Mouse (Mus musculus): ENCODE measurements around the gene Brpf1. TPM values are rescaled to one million over a fixed set of nuclear protein-coding genes. Genes with fewer than 3 reads are reported as not detected.

The Brpf1 gene
- polyA plus RNA-seq, 1 experiment from 2014 or later: 14.3 TPM

DNA sequence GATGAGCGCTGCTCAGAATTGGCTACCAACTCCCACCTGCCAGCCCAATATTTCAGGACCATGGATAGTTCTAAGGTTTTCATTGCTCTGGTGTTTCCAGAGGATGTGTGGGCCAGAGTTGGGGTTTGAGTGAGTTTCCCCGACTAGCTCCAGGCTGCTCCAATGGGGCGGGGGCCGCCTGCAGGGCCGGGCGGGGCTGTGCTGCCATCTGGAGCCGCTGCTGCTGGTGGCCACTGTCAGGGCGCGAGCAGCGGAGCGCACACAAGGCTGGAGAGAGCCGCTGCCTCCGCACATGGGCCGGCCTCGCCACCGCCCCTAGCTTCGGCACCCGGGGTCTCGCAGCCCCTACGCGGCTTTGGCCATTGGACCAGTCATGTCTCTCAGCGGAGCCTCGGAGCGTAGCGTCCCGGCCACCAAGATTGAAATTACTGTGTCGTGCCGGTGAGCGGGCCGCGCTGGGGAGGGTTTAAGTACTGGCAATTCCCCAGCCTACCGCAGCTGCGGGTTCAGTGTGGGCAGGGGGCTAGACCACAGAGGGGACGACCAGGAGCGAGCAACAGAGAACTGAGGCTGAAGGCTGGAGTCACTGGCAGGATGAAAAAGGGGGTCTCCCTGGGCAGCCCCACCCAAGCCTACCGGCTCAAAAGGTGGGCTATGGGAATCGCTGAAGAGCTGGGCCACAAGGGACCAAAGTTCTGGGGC, 24.7 kb upstream of the Brpf1 start, which contains the start of gene Cpne9:
Gene Cpne9 (plus strand): TSS at position 207 of the 702 bp plus-strand sequence.
- H3K4me1 ChIP-seq (ENCODE audit: control insufficient read depth, insufficient read depth, low read length): peaks cover 8% of the 10 kb centered on the region; the same call in 1 of the 2 replicates
- no peaks in the 10 kb centered on the region; the same call in 1 of the 2 replicates for H3K36me3 ChIP-seq (ENCODE audit: control insufficient read depth, insufficient read depth, low read length)
- peak within 1 kb of the TSS; percentile 74 for H3K4me2 ChIP-seq (ENCODE audit: low read depth, low read length)
- H3K27me3 ChIP-seq (ENCODE audit: control insufficient read depth, insufficient read depth, low read length): peaks cover 23% of the 10 kb centered on the region
- WGBS: under 1% methylated on average over 37 of the region's 37 CpGs
- H3K9ac ChIP-seq (replicated peaks; ENCODE audit: low read depth, low read length): peak within 1 kb of the TSS; percentile 41
- no peak within 1 kb of the TSS for H3K27ac ChIP-seq (ENCODE audit: low read depth, low read length)
- peak within 1 kb of the TSS; percentile 22 for H3K4me3 ChIP-seq (ENCODE audit: low read depth, low read length)
- ATAC-seq (ENCODE audit: low read depth): peak; percentile 83
- H3K9me3 ChIP-seq (ENCODE audit: control insufficient read depth, low read length): no peaks in the 10 kb centered on the region

DNA sequence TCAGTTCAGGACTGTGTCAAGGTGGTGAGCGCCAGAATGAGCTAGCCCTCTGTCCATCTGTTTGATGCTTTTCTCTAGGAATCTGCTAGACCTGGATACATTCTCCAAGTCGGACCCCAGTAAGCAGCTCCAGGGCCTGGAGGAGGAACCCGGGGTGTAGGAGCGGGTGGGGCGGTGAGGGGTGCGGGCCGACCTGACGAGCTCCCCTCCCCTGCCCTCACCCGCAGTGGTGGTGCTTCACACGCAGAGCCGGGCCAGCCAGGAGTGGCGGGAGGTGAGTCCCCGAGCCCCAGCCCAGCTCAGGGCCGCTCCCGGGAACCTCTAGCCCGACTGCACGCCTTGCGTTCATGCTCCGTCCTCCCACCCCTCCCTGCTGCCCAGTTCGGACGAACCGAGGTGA, 24.0 kb upstream of the Brpf1 start:
- WGBS: under 1% methylated on average over 22 of the region's 22 CpGs
- peak; percentile 21 for ATAC-seq (ENCODE audit: low read depth)

GRCm38 (mm10) chr6:113283500-113283899, 23.4 kb upstream of the Brpf1 start:
- Histone ChIP-seq H3K27me3 (ENCODE audit: control insufficient read depth, insufficient read depth, low read length) (peaks cover 23% of the 10 kb centered on the region), H3K4me2 (ENCODE audit: low read depth, low read length) (0 out of 2 replicates have a peak overlapping the region, but pooled peaks have one; percentile 18), H3K9me3 (ENCODE audit: control insufficient read depth, low read length) (no peaks in the 10 kb centered on the region), H3K4me1 (ENCODE audit: control insufficient read depth, insufficient read depth, low read length) (peaks cover 8% of the 10 kb centered on the region; the same call in 1 of the 2 replicates), H3K4me3 (ENCODE audit: low read depth, low read length) (no peak overlapping the region), H3K9ac (replicated peaks; ENCODE audit: low read depth, low read length) (no peak overlapping the region), H3K27ac (ENCODE audit: low read depth, low read length) (no peak overlapping the region), H3K36me3 (ENCODE audit: control insufficient read depth, insufficient read depth, low read length) (no peaks in the 10 kb centered on the region; the same call in 1 of the 2 replicates)
- 9% methylated on average over 6 of the region's 6 CpGs for WGBS
- no peak for ATAC-seq (ENCODE audit: low read depth)

More for the DNA sequence above, 24.0 kb upstream of the Brpf1 start:
- Histone ChIP-seq H3K9ac (replicated peaks; ENCODE audit: low read depth, low read length) (no peak overlapping the region), H3K27me3 (ENCODE audit: control insufficient read depth, insufficient read depth, low read length) (peaks cover 23% of the 10 kb centered on the region), H3K4me2 (ENCODE audit: low read depth, low read length) (0 out of 2 replicates have a peak overlapping the region, but pooled peaks have one; percentile 18), H3K27ac (ENCODE audit: low read depth, low read length) (no peak overlapping the region), H3K4me3 (ENCODE audit: low read depth, low read length) (peak overlapping the region; percentile 10; the same call in 1 of the 2 replicates), H3K36me3 (ENCODE audit: control insufficient read depth, insufficient read depth, low read length) (no peaks in the 10 kb centered on the region; the same call in 1 of the 2 replicates), H3K9me3 (ENCODE audit: control insufficient read depth, low read length) (no peaks in the 10 kb centered on the region), H3K4me1 (ENCODE audit: control insufficient read depth, insufficient read depth, low read length) (peaks cover 8% of the 10 kb centered on the region; the same call in 1 of the 2 replicates)

- H3K27me3 ChIP-seq (ENCODE audit: control insufficient read depth, insufficient read depth, low read length): peaks cover 23% of the 10 kb centered on the region
- H3K4me2 ChIP-seq (ENCODE audit: low read depth, low read length): no peak overlapping the region
- H3K9me3 ChIP-seq (ENCODE audit: control insufficient read depth, low read length): no peaks in the 10 kb centered on the region
- peaks cover 8% of the 10 kb centered on the region; the same call in 1 of the 2 replicates for H3K4me1 ChIP-seq (ENCODE audit: control insufficient read depth, insufficient read depth, low read length)
- no peak for ATAC-seq (ENCODE audit: low read depth)
- H3K9ac ChIP-seq (replicated peaks; ENCODE audit: low read depth, low read length): no peak overlapping the region
- H3K4me3 ChIP-seq (ENCODE audit: low read depth, low read length): no peak overlapping the region
- 78% methylated on average over 3 of the region's 3 CpGs for WGBS
- H3K27ac ChIP-seq (ENCODE audit: low read depth, low read length): no peak overlapping the region
- H3K36me3 ChIP-seq (ENCODE audit: control insufficient read depth, insufficient read depth, low read length): no peaks in the 10 kb centered on the region; the same call in 1 of the 2 replicates
Observed at GRCm38 (mm10) chr6:113284931-113285330, 22.0 kb upstream of the Brpf1 start.

DNA sequence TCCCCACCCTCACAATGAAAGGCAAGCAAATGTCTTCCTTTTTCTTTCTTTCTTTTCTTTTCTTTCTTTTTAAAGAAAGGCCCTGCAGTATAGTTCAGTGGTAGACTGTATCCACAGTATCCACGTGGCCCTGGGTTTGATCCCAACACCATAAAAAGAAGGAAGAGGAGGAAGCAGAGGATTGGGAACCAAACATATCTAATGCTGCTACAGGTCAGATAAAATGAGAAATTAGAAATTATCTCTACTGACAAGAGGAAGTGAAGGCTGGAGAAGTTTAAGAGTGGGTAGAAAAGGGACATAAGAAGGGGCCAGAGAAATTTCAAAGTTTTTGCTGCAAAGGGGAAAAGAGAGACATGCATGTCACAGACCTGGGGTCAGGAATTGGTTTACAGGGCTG, 20.6 kb upstream of the Brpf1 start:
- H3K4me3 ChIP-seq (ENCODE audit: low read depth, low read length): no peak overlapping the region
- no peak overlapping the region for H3K9ac ChIP-seq (replicated peaks; ENCODE audit: low read depth, low read length)
- no peaks in the 10 kb centered on the region for H3K36me3 ChIP-seq (ENCODE audit: control insufficient read depth, insufficient read depth, low read length)
- no peak overlapping the region for H3K4me2 ChIP-seq (ENCODE audit: low read depth, low read length)
- WGBS: 68% methylated on average over 1 of the region's 1 CpGs
- ATAC-seq (ENCODE audit: low read depth): no peak
- H3K27ac ChIP-seq (ENCODE audit: low read depth, low read length): no peak overlapping the region
- H3K27me3 ChIP-seq (ENCODE audit: control insufficient read depth, insufficient read depth, low read length): peaks cover 23% of the 10 kb centered on the region
- peaks cover 8% of the 10 kb centered on the region; the same call in 1 of the 2 replicates for H3K4me1 ChIP-seq (ENCODE audit: control insufficient read depth, insufficient read depth, low read length)
- no peaks in the 10 kb centered on the region for H3K9me3 ChIP-seq (ENCODE audit: control insufficient read depth, low read length)

GRCm38 (mm10) chr6:113287236-113287635, 19.7 kb upstream of the Brpf1 start:
- no peaks in the 10 kb centered on the region for H3K36me3 ChIP-seq (ENCODE audit: control insufficient read depth, insufficient read depth, low read length)
- no peak overlapping the region for H3K4me3 ChIP-seq (ENCODE audit: low read depth, low read length)
- peaks cover 18% of the 10 kb centered on the region for H3K27me3 ChIP-seq (ENCODE audit: control insufficient read depth, insufficient read depth, low read length)
- no peak overlapping the region for H3K4me2 ChIP-seq (ENCODE audit: low read depth, low read length)
- no peak overlapping the region for H3K27ac ChIP-seq (ENCODE audit: low read depth, low read length)
- no peak overlapping the region for H3K9ac ChIP-seq (replicated peaks; ENCODE audit: low read depth, low read length)
- peaks cover 6% of the 10 kb centered on the region; the same call in 1 of the 2 replicates for H3K4me1 ChIP-seq (ENCODE audit: control insufficient read depth, insufficient read depth, low read length)
- no peak for ATAC-seq (ENCODE audit: low read depth)
- 71% methylated on average over 4 of the region's 4 CpGs for WGBS
- H3K9me3 ChIP-seq (ENCODE audit: control insufficient read depth, low read length): no peaks in the 10 kb centered on the region

GRCm38 (mm10) chr6:113289346-113289745, 17.6 kb upstream of the Brpf1 start:
- Histone ChIP-seq H3K4me1 (ENCODE audit: control insufficient read depth, insufficient read depth, low read length) (no peaks in the 10 kb centered on the region), H3K9ac (replicated peaks; ENCODE audit: low read depth, low read length) (no peak overlapping the region), H3K36me3 (ENCODE audit: control insufficient read depth, insufficient read depth, low read length) (no peaks in the 10 kb centered on the region), H3K4me2 (ENCODE audit: low read depth, low read length) (no peak overlapping the region), H3K27me3 (ENCODE audit: control insufficient read depth, insufficient read depth, low read length) (no peaks in the 10 kb centered on the region), H3K4me3 (ENCODE audit: low read depth, low read length) (no peak overlapping the region), H3K9me3 (ENCODE audit: control insufficient read depth, low read length) (no peaks in the 10 kb centered on the region), H3K27ac (ENCODE audit: low read depth, low read length) (no peak overlapping the region)
- 94% methylated on average over 15 of the region's 15 CpGs for WGBS
- ATAC-seq (ENCODE audit: low read depth): no peak

DNA sequence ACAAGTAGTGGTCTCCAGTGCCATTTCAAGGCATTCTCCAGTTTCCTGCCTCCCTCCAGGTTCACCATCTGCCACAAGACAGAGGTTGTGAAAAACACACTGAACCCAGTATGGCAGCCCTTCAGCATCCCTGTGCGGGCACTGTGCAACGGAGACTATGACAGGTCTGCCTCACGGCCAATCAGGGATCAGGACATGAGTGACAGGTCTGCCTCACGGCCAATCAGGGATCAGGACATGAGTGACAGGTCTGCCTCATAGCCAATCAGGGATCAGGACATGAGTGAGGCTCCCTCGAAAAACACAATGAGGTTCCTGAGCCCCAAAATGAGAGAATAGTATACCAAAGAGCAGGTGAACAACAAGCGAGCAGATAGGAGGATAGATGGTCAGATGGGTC, 16.6 kb upstream of the Brpf1 start:
- ATAC-seq (ENCODE audit: low read depth): no peak
- H3K9me3 ChIP-seq (ENCODE audit: control insufficient read depth, low read length): no peaks in the 10 kb centered on the region
- no peak overlapping the region for H3K9ac ChIP-seq (replicated peaks; ENCODE audit: low read depth, low read length)
- H3K4me1 ChIP-seq (ENCODE audit: control insufficient read depth, insufficient read depth, low read length): no peaks in the 10 kb centered on the region
- WGBS: 67% methylated on average over 6 of the region's 6 CpGs
- H3K4me3 ChIP-seq (ENCODE audit: low read depth, low read length): no peak overlapping the region
- no peak overlapping the region for H3K27ac ChIP-seq (ENCODE audit: low read depth, low read length)
- H3K27me3 ChIP-seq (ENCODE audit: control insufficient read depth, insufficient read depth, low read length): no peaks in the 10 kb centered on the region
- H3K36me3 ChIP-seq (ENCODE audit: control insufficient read depth, insufficient read depth, low read length): no peaks in the 10 kb centered on the region
- no peak overlapping the region for H3K4me2 ChIP-seq (ENCODE audit: low read depth, low read length)

GRCm38 (mm10) chr6:113292938-113293337, 14.0 kb upstream of the Brpf1 start:
- H3K4me1 ChIP-seq (ENCODE audit: control insufficient read depth, insufficient read depth, low read length): no peaks in the 10 kb centered on the region
- no peak for ATAC-seq (ENCODE audit: low read depth)
- H3K27ac ChIP-seq (ENCODE audit: low read depth, low read length): no peak overlapping the region
- WGBS: 82% methylated on average over 5 of the region's 5 CpGs
- no peak overlapping the region for H3K4me3 ChIP-seq (ENCODE audit: low read depth, low read length)
- no peaks in the 10 kb centered on the region for H3K9me3 ChIP-seq (ENCODE audit: control insufficient read depth, low read length)
- no peak overlapping the region for H3K9ac ChIP-seq (replicated peaks; ENCODE audit: low read depth, low read length)
- H3K27me3 ChIP-seq (ENCODE audit: control insufficient read depth, insufficient read depth, low read length): no peaks in the 10 kb centered on the region
- no peak overlapping the region for H3K4me2 ChIP-seq (ENCODE audit: low read depth, low read length)
- no peaks in the 10 kb centered on the region for H3K36me3 ChIP-seq (ENCODE audit: control insufficient read depth, insufficient read depth, low read length)

Data from neural tube, embryonic 14.5 days (tissue).